Mouse (Mus musculus) forebrain, embryonic 16.5 days (tissue): Measurements from ENCODE around the gene Sarnp. TPM values are rescaled to one million over a fixed set of nuclear protein-coding genes. Genes with fewer than 3 reads are reported as not detected.
A peak's percentile ranks its signal among the peaks of the same experiment; 100 is the strongest.

ENCODE experiments used
- ATAC-seq: fragments of 200-750 bp; cut with Nextera tagmentation; 2 replicates; pipeline ENCODE4 v1.8.0; 2017; ENCODE audit warnings: mild to moderate bottlenecking, moderate library complexity
- H3K27ac ChIP-seq: fragments of 300-500 bp; sonication (generic); 2 replicates; pipeline ENCODE4 v1.5.1; 2014; ENCODE audit warnings: low read length, control low read depth
- H3K27me3 ChIP-seq: fragments of 300-500 bp; sonication (generic); replicated peaks from 2 replicates; pipeline ENCODE4 v1.6.1; 2014; ENCODE audit warnings: low read length; ENCODE audit not compliant: control insufficient read depth, insufficient read depth
- H3K36me3 ChIP-seq: fragments of 300-500 bp; sonication (generic); 2 replicates; pipeline ENCODE4 v1.6.1; 2014; ENCODE audit not compliant: control insufficient read depth, insufficient read depth
- H3K4me1 ChIP-seq: fragments of 300-500 bp; sonication (generic); replicated peaks from 2 replicates; pipeline ENCODE4 v1.6.1; 2014; ENCODE audit warnings: low read length; ENCODE audit not compliant: control insufficient read depth, insufficient read depth
- H3K4me2 ChIP-seq: fragments of 300-500 bp; sonication (generic); 2 replicates; pipeline ENCODE4 v1.6.1; 2014; ENCODE audit warnings: mild to moderate bottlenecking, low read length, control low read depth
- H3K4me3 ChIP-seq: fragments of 300-500 bp; sonication (generic); replicated peaks from 2 replicates; pipeline ENCODE4 v1.5.1; 2014; ENCODE audit warnings: mild to moderate bottlenecking, low read length, control low read depth
- H3K9ac ChIP-seq: fragments of 300-500 bp; sonication (generic); replicated peaks from 2 replicates; pipeline ENCODE4 v1.6.1; 2014; ENCODE audit warnings: low read depth, low read length, control low read depth
- H3K9me3 ChIP-seq: fragments of 300-500 bp; sonication (generic); 2 replicates; pipeline ENCODE4 v1.6.1; 2016; ENCODE audit warnings: low read length; ENCODE audit not compliant: control insufficient read depth
- WGBS: fragments of 180-500 bp; shearing (Covaris S2); extraction: QIAGEN DNeasy Blood & Tissue Kit; methylation state at CpG from one replicate; pipeline ENCODE4 v1.1.7; 2014; 5-methylcytosine and 5-hydroxymethylcytosine counted together
- polyA plus RNA-seq: library from polyadenylated mRNA; unstranded; fragments of >200 nt; fragmentation: Nextera tagmentation; extraction: Ambion mirVana; gene quantifications from 2 replicates; pipeline ENCODE4 v1.2.1, GENCODE M21; 2015

The Sarnp gene
- polyA plus RNA-seq, 1 experiment from 2014 or later: 194 TPM

DNA sequence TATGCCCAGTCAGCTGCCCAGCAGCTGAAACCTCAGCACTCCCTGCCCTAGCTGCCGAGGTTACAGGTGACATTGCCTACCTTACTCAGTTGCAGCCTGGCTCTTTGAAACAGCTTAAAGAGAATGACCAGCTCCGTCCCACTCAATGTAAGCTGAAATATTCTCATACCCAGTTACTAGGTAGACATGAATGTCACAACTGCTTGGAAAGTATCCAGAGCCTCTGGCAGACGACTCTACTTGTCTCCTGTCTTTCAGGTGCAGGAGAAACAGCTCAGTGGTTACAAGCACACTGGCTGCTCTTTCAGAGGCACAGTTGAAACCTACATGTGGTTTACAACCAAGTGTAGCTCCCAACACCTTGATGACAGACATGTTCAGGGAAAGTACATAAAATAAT is 53.2 kb downstream of the Sarnp start:
- Histone ChIP-seq H3K9ac (no peak overlapping the region), H3K36me3 (peaks cover 22% of the 10 kb centered on the region), H3K4me3 (no peak overlapping the region), H3K27ac (no peak overlapping the region), H3K9me3 (no peaks in the 10 kb centered on the region), H3K27me3 (no peaks in the 10 kb centered on the region), H3K4me2 (no peak overlapping the region), H3K4me1 (no peaks in the 10 kb centered on the region)
- 85% methylated on average over 3 of the region's 3 CpGs for WGBS
- ATAC-seq: no peak

- no peaks in the 10 kb centered on the region for H3K9me3 ChIP-seq
- H3K4me3 ChIP-seq: no peak overlapping the region
- H3K4me1 ChIP-seq: no peaks in the 10 kb centered on the region
- no peak overlapping the region for H3K27ac ChIP-seq
- H3K36me3 ChIP-seq: peaks cover 10% of the 10 kb centered on the region
- no peak overlapping the region for H3K9ac ChIP-seq
- ATAC-seq: no peak
- no peaks in the 10 kb centered on the region for H3K27me3 ChIP-seq
- H3K4me2 ChIP-seq: no peak overlapping the region
Observed at GRCm38 (mm10) chr10:128878291-128878690, 61.2 kb downstream of the Sarnp start.

GRCm38 (mm10) chr10:128878811-128879210 is 61.7 kb downstream of the Sarnp start:
- no peak overlapping the region for H3K27ac ChIP-seq
- H3K4me1 ChIP-seq: no peaks in the 10 kb centered on the region
- H3K4me2 ChIP-seq: no peak overlapping the region
- no peak overlapping the region for H3K9ac ChIP-seq
- no peaks in the 10 kb centered on the region for H3K27me3 ChIP-seq
- H3K9me3 ChIP-seq: no peaks in the 10 kb centered on the region
- no peak overlapping the region for H3K4me3 ChIP-seq
- no peak for ATAC-seq
- 90% methylated on average over 2 of the region's 2 CpGs for WGBS
- H3K36me3 ChIP-seq: peaks cover 8% of the 10 kb centered on the region

DNA sequence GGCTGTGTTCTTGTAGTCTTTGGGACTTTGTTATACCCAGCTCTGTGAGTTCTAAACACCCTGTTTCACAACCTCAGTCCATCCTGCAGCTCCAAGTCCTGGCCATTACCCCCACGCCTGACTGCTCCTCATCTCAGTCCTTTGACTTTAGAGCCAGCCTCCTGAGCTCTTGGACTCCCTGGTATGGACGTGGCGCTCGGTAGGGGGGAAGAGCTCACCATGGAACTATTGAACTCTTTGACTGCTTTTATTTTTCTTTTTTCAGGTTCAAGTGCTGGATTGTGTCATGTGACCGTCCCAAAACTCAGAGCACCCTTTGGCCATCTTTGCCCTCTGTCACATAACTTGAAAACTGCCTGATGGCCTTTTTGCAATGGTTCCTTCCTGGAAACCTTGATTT is 64.9 kb downstream of the Sarnp start:
- Histone ChIP-seq H3K4me2 (no peak overlapping the region), H3K4me3 (no peak overlapping the region), H3K27ac (no peak overlapping the region), H3K4me1 (no peaks in the 10 kb centered on the region), H3K36me3 (peaks cover 12% of the 10 kb centered on the region), H3K9me3 (no peaks in the 10 kb centered on the region), H3K9ac (no peak overlapping the region), H3K27me3 (no peaks in the 10 kb centered on the region)
- WGBS: 75% methylated on average over 5 of the region's 5 CpGs
- ATAC-seq: no peak

DNA sequence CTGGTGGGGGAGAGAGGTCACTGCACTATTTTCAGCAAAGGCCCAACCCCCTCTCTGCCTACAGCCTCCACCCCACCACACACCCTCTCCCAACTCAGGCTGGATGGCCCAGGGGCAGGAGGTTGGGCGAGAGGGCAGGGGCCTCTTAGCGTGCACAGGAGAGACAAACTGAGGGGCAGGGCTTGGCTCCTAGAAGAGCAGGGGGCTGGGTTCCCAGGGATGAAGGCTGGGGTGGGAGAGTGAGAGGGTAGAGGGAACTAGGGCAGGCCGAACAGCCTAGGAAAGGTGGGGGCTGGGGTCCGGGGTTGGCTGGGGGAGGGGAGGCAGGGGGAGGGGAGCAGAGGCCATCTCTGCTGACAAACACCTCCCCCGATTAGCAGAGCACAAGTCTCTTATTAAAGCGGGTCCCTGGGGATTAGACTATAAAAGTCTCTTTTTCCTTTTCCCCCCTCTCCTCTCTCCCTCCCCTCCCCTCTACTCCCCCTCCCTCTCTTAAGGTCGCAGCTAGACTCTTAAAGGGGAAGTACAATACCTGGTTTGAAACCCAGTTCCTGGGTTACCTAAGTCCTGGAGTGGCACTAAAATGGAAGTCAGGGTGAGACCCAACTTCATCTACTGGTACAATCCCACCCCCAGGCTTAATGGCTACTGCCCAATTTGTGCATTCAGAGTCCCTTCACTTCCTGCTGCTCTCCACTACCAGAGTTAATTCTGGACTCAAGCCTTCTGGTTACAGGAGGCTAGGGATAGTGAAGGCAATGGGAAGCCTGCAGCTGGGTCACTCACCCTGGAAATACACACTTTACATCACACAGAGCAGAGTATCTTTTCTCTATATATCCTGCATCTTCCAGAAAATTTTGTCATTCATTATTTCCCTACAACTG is 72.1 kb downstream of the Sarnp start:
- H3K4me3 ChIP-seq: peak overlapping the region; percentile 38
- peak; percentile 32 for ATAC-seq
- H3K9me3 ChIP-seq: no peaks in the 10 kb centered on the region
- peaks cover 9% of the 10 kb centered on the region for H3K36me3 ChIP-seq
- H3K4me1 ChIP-seq: peaks cover 32% of the 10 kb centered on the region
- WGBS: 1% methylated on average over 7 of the region's 7 CpGs
- H3K27me3 ChIP-seq: no peaks in the 10 kb centered on the region
- peak overlapping the region; percentile 66 for H3K4me2 ChIP-seq
- H3K27ac ChIP-seq: peak overlapping the region; percentile 29
- peak overlapping the region; percentile 50 for H3K9ac ChIP-seq

- Histone ChIP-seq H3K36me3 (peaks cover 6% of the 10 kb centered on the region), H3K9ac (no peak overlapping the region), H3K4me3 (peak overlapping the region; percentile 80), H3K9me3 (no peaks in the 10 kb centered on the region), H3K4me2 (peak overlapping the region; percentile 66), H3K4me1 (peaks cover 32% of the 10 kb centered on the region), H3K27ac (no peak overlapping the region), H3K27me3 (no peaks in the 10 kb centered on the region)
- no peak for ATAC-seq
- 5% methylated on average over 1 of the region's 2 CpGs for WGBS
Observed at GRCm38 (mm10) chr10:128889846-128890245, 72.7 kb downstream of the Sarnp start.

- under 1% methylated on average over 40 of the region's 40 CpGs for WGBS
- Histone ChIP-seq H3K4me3 (peak overlapping the region; percentile 80), H3K27me3 (no peaks in the 10 kb centered on the region), H3K36me3 (peaks cover 2% of the 10 kb centered on the region; the same call in 1 of the 2 replicates), H3K4me1 (peaks cover 37% of the 10 kb centered on the region), H3K27ac (peak overlapping the region; percentile 93), H3K9me3 (no peaks in the 10 kb centered on the region), H3K4me2 (peak overlapping the region; percentile 66), H3K9ac (peak overlapping the region; percentile 85)
- no peak; the same call in 1 of the 2 replicates for ATAC-seq
Observed at GRCm38 (mm10) chr10:128890383-128891295, 73.5 kb downstream of the Sarnp start.

- peak; percentile 84 for ATAC-seq
- peak within 1 kb of the TSS; percentile 93 for H3K27ac ChIP-seq
- H3K36me3 ChIP-seq: no peaks in the 10 kb centered on the region
- no peaks in the 10 kb centered on the region for H3K9me3 ChIP-seq
- peaks cover 3% of the 10 kb centered on the region for H3K27me3 ChIP-seq
- peaks cover 45% of the 10 kb centered on the region for H3K4me1 ChIP-seq
- under 1% methylated on average over 60 of the region's 89 CpGs for WGBS
- peak within 1 kb of the TSS; percentile 73 for H3K4me2 ChIP-seq
- H3K4me3 ChIP-seq: peak within 1 kb of the TSS; percentile 80
- peak within 1 kb of the TSS; percentile 85 for H3K9ac ChIP-seq
Observed at GRCm38 (mm10) chr10:128891296-128892094, 74.4 kb downstream of the Sarnp start, which contains the start of gene Gdf11. Gene Gdf11, minus strand, starts transcription at chr10:128891718.
